Mouse (Mus musculus): ENCODE measurements around the gene Nlrp6.
"Not testable (repeated sequence)": the region's sequence is repeated elsewhere in the genome, so short reads cannot be mapped to it uniquely, and the experiment has no call there.

The Nlrp6 gene

GRCm38 (mm10) chr7:140973396-140974165 lies 52.9 kb downstream of the Nlrp6 start:
- in situ Hi-C loops (cut with MboI, MseI): no loop called here

- in situ Hi-C loops (cut with MboI, MseI): no loop called here
Observed at GRCm38 (mm10) chr7:140974940-140975339, 54.2 kb downstream of the Nlrp6 start.

GRCm38 (mm10) chr7:140975465-140975864 lies 54.8 kb downstream of the Nlrp6 start:
- in situ Hi-C loops (cut with MboI, MseI): no loop called here

GRCm38 (mm10) chr7:140976720-140977119 lies 56.0 kb downstream of the Nlrp6 start:
- in situ Hi-C loops (cut with MboI, MseI): not testable (repeated sequence)

All from regulatory T cell (primary cell).